Mouse (Mus musculus): ENCODE results near the gene Rpl5. TPM values are rescaled to one million over a fixed set of nuclear protein-coding genes. Genes with fewer than 3 reads are reported as not detected.

The Rpl5 gene
- polyA plus RNA-seq, 1 experiment, result 161 TPM

DNA sequence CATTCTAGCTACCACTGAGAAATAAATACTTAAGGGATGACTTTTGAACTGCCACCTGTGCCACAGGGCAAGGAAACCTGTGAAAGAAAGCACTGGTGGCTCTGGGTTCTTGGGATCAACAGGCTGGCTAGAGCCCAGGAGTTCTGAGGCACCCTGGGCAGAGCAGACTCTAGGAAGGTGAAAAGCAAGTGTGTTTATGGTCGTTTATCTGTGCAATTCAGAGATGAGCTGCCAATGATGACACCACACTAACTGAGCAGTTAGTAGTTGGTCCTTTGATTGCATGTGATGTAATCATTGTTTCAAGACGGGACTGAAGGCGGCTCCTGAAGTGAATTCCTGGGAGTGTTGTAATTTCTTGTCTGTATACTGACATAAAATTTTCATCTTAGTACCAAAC, 4.0 kb downstream of the Rpl5 start:
- TF ChIP-seq MYOD1 (IDR thresholded peaks at IDR 0.05; ENCODE audit: control insufficient read depth, insufficient read length, low read depth) (no peak), CEBPB (IDR thresholded peaks at IDR 0.05; ENCODE audit: low read depth) (no peak), MAX (IDR thresholded peaks at IDR 0.05) (no peak), USF1 (IDR thresholded peaks at IDR 0.05; ENCODE audit: low read depth) (no peak), FOSL1 (IDR thresholded peaks at IDR 0.05; ENCODE audit: insufficient read depth, low read length, poor library complexity, severe bottlenecking) (no peak), CTCF (IDR thresholded peaks at IDR 0.05; ENCODE audit: control insufficient read depth, insufficient read depth, insufficient read length) (no peak), MYOG (IDR thresholded peaks at IDR 0.05; ENCODE audit: control insufficient read depth, extremely low read depth, insufficient read length) (no peak)
- peaks cover 82% of the 10 kb centered on the region for H3K36me3 ChIP-seq (ENCODE audit: control insufficient read depth, insufficient read depth)
- H3K4me3 ChIP-seq (ENCODE audit: insufficient read depth, poor library complexity, severe bottlenecking), result no peak overlapping the region
- H3K79me3 ChIP-seq (ENCODE audit: low read depth), result peaks cover 50% of the 10 kb centered on the region
- H3K79me2 ChIP-seq (ENCODE audit: control insufficient read depth, insufficient read depth), result peaks cover 62% of the 10 kb centered on the region
- no peaks in the 10 kb centered on the region for H3K27me3 ChIP-seq (ENCODE audit: control insufficient read depth, insufficient read depth, insufficient read length)
- no peak overlapping the region for H3ac ChIP-seq (ENCODE audit: control insufficient read depth, insufficient read length, low read depth)

DNA sequence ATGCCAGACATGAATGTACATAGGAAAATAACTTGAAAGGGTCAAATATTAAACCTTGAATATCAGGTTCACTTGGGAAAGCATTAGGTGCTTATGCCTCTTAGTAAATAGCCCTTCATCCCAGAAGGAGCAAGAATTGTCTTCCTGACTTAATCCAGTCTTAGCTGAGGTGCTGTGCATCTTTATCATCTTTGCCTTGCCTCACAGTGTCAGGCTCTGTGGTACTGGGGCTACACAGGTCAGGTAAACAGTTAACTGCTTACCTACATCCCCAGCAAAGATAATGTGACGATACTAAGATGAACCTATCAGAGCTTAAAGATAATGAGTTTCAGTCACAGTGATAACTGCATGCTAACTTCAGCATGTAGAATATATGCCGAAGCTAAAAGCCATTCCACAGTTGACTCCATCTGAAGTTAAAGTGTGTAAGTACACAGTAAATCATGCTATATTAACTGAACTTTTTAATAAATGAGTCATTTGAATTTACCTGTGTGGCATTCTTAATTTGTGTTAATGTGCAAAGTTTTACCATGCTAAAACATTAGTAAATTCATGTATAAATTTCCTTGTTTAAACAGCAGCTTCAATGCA, 8.3 kb downstream of the Rpl5 start:
- Histone ChIP-seq H3K27me3 (ENCODE audit: control insufficient read depth, insufficient read depth, insufficient read length) (no peaks in the 10 kb centered on the region), H3K79me2 (ENCODE audit: control insufficient read depth, insufficient read depth) (peaks cover 29% of the 10 kb centered on the region), H3K36me3 (ENCODE audit: control insufficient read depth, insufficient read depth) (peaks cover 72% of the 10 kb centered on the region), H3ac (ENCODE audit: control insufficient read depth, insufficient read length, low read depth) (no peak overlapping the region), H3K4me3 (ENCODE audit: insufficient read depth, poor library complexity, severe bottlenecking) (no peak overlapping the region), H3K79me3 (ENCODE audit: low read depth) (peaks cover 22% of the 10 kb centered on the region)
- TF ChIP-seq FOSL1 (IDR thresholded peaks at IDR 0.05; ENCODE audit: insufficient read depth, low read length, poor library complexity, severe bottlenecking), result no peak
- no peak for TF ChIP-seq CEBPB (IDR thresholded peaks at IDR 0.05; ENCODE audit: low read depth)
- TF ChIP-seq MAX (IDR thresholded peaks at IDR 0.05), result no peak
- TF ChIP-seq MYOD1 (IDR thresholded peaks at IDR 0.05; ENCODE audit: control insufficient read depth, insufficient read length, low read depth), result no peak
- TF ChIP-seq USF1 (IDR thresholded peaks at IDR 0.05; ENCODE audit: low read depth), result no peak
- TF ChIP-seq MYOG (IDR thresholded peaks at IDR 0.05; ENCODE audit: control insufficient read depth, extremely low read depth, insufficient read length), result no peak
- no peak for TF ChIP-seq CTCF (IDR thresholded peaks at IDR 0.05; ENCODE audit: control insufficient read depth, insufficient read depth, insufficient read length)

GRCm38 (mm10) chr5:107909668-107910067, 9.4 kb downstream of the Rpl5 start:
- H3K36me3 ChIP-seq (ENCODE audit: control insufficient read depth, insufficient read depth), result peaks cover 62% of the 10 kb centered on the region
- TF ChIP-seq MYOG (IDR thresholded peaks at IDR 0.05; ENCODE audit: control insufficient read depth, extremely low read depth, insufficient read length) (no peak), USF1 (IDR thresholded peaks at IDR 0.05; ENCODE audit: low read depth) (no peak), MAX (IDR thresholded peaks at IDR 0.05) (no peak), CEBPB (IDR thresholded peaks at IDR 0.05; ENCODE audit: low read depth) (no peak), CTCF (IDR thresholded peaks at IDR 0.05; ENCODE audit: control insufficient read depth, insufficient read depth, insufficient read length) (no peak), MYOD1 (IDR thresholded peaks at IDR 0.05; ENCODE audit: control insufficient read depth, insufficient read length, low read depth) (no peak), FOSL1 (IDR thresholded peaks at IDR 0.05; ENCODE audit: insufficient read depth, low read length, poor library complexity, severe bottlenecking) (no peak)
- H3K4me3 ChIP-seq (ENCODE audit: insufficient read depth, poor library complexity, severe bottlenecking), result no peak overlapping the region
- H3K27me3 ChIP-seq (ENCODE audit: control insufficient read depth, insufficient read depth, insufficient read length), result no peaks in the 10 kb centered on the region
- H3K79me3 ChIP-seq (ENCODE audit: low read depth), result peaks cover 15% of the 10 kb centered on the region
- peaks cover 18% of the 10 kb centered on the region for H3K79me2 ChIP-seq (ENCODE audit: control insufficient read depth, insufficient read depth)
- no peak overlapping the region for H3ac ChIP-seq (ENCODE audit: control insufficient read depth, insufficient read length, low read depth)

GRCm38 (mm10) chr5:107910084-107910616, 9.8 kb downstream of the Rpl5 start:
- no peak overlapping the region for H3K4me3 ChIP-seq (ENCODE audit: insufficient read depth, poor library complexity, severe bottlenecking)
- TF ChIP-seq MAX (IDR thresholded peaks at IDR 0.05), result no peak
- peak; percentile 3 for TF ChIP-seq USF1 (IDR thresholded peaks at IDR 0.05; ENCODE audit: low read depth)
- peaks cover 13% of the 10 kb centered on the region for H3K79me2 ChIP-seq (ENCODE audit: control insufficient read depth, insufficient read depth)
- H3ac ChIP-seq (ENCODE audit: control insufficient read depth, insufficient read length, low read depth), result no peak overlapping the region
- peaks cover 57% of the 10 kb centered on the region for H3K36me3 ChIP-seq (ENCODE audit: control insufficient read depth, insufficient read depth)
- no peaks in the 10 kb centered on the region for H3K27me3 ChIP-seq (ENCODE audit: control insufficient read depth, insufficient read depth, insufficient read length)
- H3K79me3 ChIP-seq (ENCODE audit: low read depth), result peaks cover 12% of the 10 kb centered on the region

DNA sequence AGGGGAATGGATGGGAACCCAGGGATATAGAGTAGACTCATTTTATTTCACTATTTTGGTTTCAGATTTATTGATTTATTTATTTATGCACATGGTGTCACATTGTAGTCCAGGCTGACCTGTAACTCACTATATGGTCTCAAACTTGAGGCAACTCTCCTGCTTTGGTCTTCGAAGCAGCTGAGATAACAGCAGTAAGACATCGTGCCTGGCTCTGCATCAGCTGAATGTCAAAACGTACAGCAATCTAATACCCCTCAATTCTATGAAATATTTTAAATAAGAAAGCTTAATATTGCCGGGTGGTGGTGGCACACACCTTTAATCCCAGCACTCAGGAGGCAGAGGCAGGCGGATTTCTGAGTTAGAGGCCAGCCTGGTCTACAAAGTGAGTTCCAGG, 10.7 kb downstream of the Rpl5 start:
- Histone ChIP-seq H3K4me3 (ENCODE audit: insufficient read depth, poor library complexity, severe bottlenecking) (no peak overlapping the region), H3ac (ENCODE audit: control insufficient read depth, insufficient read length, low read depth) (no peak overlapping the region), H3K36me3 (ENCODE audit: control insufficient read depth, insufficient read depth) (peaks cover 48% of the 10 kb centered on the region), H3K79me2 (ENCODE audit: control insufficient read depth, insufficient read depth) (peaks cover 5% of the 10 kb centered on the region), H3K27me3 (ENCODE audit: control insufficient read depth, insufficient read depth, insufficient read length) (no peaks in the 10 kb centered on the region), H3K79me3 (ENCODE audit: low read depth) (peaks cover 4% of the 10 kb centered on the region)
- TF ChIP-seq MAX (IDR thresholded peaks at IDR 0.05) (no peak), CEBPB (IDR thresholded peaks at IDR 0.05; ENCODE audit: low read depth) (no peak), MYOD1 (IDR thresholded peaks at IDR 0.05; ENCODE audit: control insufficient read depth, insufficient read length, low read depth) (no peak), MYOG (IDR thresholded peaks at IDR 0.05; ENCODE audit: control insufficient read depth, extremely low read depth, insufficient read length) (no peak), USF1 (IDR thresholded peaks at IDR 0.05; ENCODE audit: low read depth) (no peak), CTCF (IDR thresholded peaks at IDR 0.05; ENCODE audit: control insufficient read depth, insufficient read depth, insufficient read length) (no peak), FOSL1 (IDR thresholded peaks at IDR 0.05; ENCODE audit: insufficient read depth, low read length, poor library complexity, severe bottlenecking) (no peak)

DNA sequence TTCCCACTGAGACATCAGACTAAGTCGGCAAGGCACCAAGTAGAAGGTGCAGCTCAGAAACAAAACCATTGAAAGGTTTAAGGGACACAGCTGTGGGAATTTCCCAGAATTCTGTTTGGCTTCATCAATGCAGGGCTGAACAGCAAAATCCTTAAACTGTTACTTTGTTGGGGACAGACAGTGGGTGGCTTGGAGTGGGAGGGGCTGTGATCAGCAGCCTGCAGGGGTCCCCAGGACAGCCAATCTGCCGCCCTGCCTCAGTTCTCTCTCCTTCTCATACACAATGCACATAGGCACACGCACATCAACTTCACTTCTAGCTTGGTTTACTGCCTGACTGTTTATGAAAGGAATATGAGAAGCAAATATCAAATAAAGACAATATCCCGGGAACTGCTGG, 15.0 kb downstream of the Rpl5 start:
- H3K4me3 ChIP-seq (ENCODE audit: insufficient read depth, poor library complexity, severe bottlenecking), result no peak overlapping the region
- TF ChIP-seq USF1 (IDR thresholded peaks at IDR 0.05; ENCODE audit: low read depth) (no peak), CTCF (IDR thresholded peaks at IDR 0.05; ENCODE audit: control insufficient read depth, insufficient read depth, insufficient read length) (no peak)
- no peaks in the 10 kb centered on the region for H3K79me3 ChIP-seq (ENCODE audit: low read depth)
- peaks cover 8% of the 10 kb centered on the region for H3K36me3 ChIP-seq (ENCODE audit: control insufficient read depth, insufficient read depth)
- H3K79me2 ChIP-seq (ENCODE audit: control insufficient read depth, insufficient read depth), result no peaks in the 10 kb centered on the region
- H3K27me3 ChIP-seq (ENCODE audit: control insufficient read depth, insufficient read depth, insufficient read length), result no peaks in the 10 kb centered on the region
- H3ac ChIP-seq (ENCODE audit: control insufficient read depth, insufficient read length, low read depth), result no peak overlapping the region
